Mouse (Mus musculus): Measurements from ENCODE around the gene Recql.

Gene Recql

GRCm38 (mm10) chr6:142387011-142387754, at the start of gene Recql, which contains the start of gene Golt1b:
Recql (minus strand) TSS chr6:142387087.
Golt1b (plus strand) TSS chr6:142387221.
- DNase-seq (ENCODE audit: extremely low spot score, low spot score): peak; percentile 98

DNA sequence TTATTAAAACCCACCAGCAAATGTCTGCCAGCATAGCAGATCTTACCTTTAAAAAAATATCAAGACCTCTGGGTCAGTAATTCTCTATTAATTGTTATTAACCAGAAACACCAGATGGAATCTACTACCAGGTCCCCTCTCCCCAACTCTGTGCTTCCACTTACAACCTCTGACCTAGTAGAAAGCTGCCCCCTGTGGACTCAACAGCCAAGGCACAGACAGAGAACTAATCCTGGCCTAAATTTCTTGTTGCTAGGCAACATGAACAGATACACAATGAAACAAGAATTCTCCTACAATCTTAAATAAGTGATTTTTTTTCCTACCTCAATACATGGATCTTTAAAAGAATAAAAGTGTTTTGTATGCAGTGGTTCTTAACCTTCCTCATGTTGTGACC, 42.2 kb upstream of the Recql start:
- DNase-seq (ENCODE audit: extremely low spot score, low spot score): no peak

DNA sequence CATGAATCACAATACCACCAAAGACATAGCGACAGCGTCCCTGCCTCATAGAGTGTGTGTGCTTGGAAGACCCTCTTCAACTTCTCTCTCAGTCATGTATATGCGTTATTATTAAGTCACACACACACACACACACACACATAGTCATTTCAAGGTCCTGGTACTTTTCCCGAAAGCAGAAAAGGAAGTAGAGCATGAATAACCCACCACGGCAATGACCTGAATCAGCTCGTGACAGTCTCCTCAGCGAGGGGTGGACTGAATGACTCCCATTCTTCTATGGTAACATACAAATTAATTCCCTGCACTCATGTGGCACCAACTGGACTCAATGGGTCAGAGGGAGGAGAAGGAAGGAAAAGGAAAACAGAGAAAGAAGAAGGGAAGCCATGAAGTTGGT, 38.1 kb upstream of the Recql start:
- no peak for DNase-seq (ENCODE audit: extremely low spot score, low spot score)

DNA sequence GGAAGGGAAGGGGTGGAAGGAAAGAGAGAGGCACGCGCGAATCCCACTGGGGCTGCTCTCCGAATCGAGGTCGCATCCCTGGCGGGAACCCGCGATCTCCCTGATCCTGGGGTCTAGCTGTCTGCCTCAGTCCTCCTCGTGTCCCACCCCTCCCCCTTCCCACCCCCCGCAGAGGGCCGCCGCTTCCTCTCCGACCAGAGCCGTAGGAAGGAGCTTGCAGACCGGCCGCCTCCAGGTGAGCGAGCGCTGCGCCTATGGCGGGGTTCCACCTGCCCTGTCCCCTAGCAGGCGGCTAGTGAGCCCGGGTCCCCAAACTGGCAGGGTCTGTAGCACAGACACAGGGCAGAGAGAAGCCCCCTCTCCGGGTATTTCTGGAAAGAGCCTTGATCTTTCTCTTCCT, 27.7 kb upstream of the Recql start:
- peak; percentile 38 for DNase-seq (ENCODE audit: extremely low spot score, low spot score)

DNA sequence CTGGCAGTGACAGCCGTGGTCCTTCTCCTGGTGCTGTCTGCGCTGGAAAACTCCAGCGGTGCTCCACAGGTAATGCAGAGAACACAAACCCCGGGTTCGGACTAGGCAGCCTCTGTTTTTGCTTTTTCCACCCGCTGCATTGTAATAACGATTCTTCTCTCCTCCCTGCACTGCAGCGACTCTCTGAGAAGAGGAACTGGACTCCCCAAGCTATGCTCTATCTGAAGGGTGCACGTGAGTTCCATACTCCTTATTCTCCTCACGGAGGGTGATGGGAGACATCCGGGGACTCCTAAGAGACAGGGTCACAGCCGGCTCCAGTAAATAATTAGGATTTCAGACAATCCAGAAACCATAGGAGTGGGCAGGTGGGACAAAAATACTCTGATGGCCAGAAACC, 27.0 kb upstream of the Recql start:
- peak; percentile 26 for DNase-seq (ENCODE audit: extremely low spot score, low spot score)

DNA sequence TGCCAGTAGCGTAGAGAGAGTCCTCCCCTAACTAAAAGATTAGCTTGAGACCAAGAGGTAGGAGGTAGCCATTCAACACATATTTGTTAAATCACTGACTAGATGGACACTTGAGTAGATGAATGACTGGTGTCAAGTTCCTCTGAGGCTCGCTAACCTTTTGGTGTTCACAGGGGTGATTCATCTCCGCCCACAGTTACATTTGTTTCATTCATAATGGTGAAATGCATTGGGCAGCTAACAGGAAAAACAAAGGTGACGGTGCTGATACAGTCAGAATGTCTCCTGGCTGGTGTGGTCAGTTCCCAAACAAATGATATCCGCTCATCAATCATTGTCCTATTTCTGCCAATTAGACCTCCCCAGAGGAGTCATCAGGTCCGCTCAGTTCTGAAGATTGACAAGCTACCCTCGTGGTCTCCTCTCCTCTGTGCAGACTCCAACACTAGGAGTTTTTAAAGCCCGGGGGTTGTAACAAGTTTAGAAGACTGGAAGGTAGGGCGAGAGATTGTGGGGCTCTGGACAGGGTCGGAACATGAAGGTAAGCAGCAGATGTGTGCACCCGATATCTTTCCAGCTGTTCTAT, 26.1 kb upstream of the Recql start, which contains the start of gene Spx:
Gene Spx, plus strand, starts transcription at position 536 of the 586 bp plus-strand sequence.
- DNase-seq (ENCODE audit: extremely low spot score, low spot score): no peak

- DNase-seq (ENCODE audit: extremely low spot score, low spot score): no peak
Observed at GRCm38 (mm10) chr6:142411140-142411539, 24.3 kb upstream of the Recql start.

GRCm38 (mm10) chr6:142395756-142396155, 8.9 kb upstream of the Recql start:
- DNase-seq (ENCODE audit: extremely low spot score, low spot score): no peak

GRCm38 (mm10) chr6:142394669-142395068, 7.8 kb upstream of the Recql start:
- no peak for DNase-seq (ENCODE audit: extremely low spot score, low spot score)

DNA sequence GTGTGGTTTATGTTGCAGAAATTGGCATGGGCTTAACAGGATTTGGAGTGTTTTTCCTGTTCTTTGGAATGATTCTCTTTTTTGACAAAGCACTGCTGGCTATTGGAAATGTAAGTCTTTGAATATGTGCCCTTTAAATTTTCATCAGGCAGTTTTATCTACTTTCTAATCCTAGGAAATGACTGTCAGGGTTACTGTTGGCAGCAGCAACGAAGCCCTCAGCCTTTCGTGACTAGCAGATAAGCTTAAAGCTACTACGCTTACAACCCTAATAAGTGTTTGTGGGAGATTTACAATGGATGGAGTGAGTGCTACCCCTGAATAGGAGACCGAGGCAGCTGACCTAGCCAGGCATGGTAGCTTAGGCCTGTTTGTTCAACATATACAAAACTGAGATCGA, 5.4 kb upstream of the Recql start:
- DNase-seq (ENCODE audit: extremely low spot score, low spot score): no peak

DNA sequence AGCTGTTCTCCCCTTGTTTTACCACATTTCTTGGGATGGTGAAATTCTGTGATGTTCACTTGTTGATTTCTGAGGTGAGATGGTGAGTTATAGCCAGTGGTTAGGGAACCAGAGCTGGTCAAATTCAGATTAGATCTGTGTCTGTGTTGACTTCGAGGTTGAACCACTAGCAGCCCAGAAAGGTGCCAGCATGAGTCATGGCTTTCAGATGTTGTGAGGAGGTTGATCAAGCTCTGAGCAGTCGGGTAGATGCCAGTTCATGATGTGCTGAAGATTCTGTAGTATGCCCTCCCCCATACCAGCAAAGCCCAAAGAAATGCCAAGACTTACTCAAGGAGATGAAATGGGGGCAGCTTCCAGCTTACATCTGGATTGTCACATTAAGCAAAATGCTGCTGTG, 2.2 kb upstream of the Recql start:
- no peak for DNase-seq (ENCODE audit: extremely low spot score, low spot score)

- no peak for DNase-seq (ENCODE audit: extremely low spot score, low spot score)
Observed at GRCm38 (mm10) chr6:142387755-142388271, 926 bp upstream of the Recql start.

GRCm38 (mm10) chr6:142386285-142387010, 439 bp downstream of the Recql start:
- no peak for DNase-seq (ENCODE audit: extremely low spot score, low spot score)

GRCm38 (mm10) chr6:142384521-142384920, 2.4 kb downstream of the Recql start:
- no peak for DNase-seq (ENCODE audit: extremely low spot score, low spot score)

DNA sequence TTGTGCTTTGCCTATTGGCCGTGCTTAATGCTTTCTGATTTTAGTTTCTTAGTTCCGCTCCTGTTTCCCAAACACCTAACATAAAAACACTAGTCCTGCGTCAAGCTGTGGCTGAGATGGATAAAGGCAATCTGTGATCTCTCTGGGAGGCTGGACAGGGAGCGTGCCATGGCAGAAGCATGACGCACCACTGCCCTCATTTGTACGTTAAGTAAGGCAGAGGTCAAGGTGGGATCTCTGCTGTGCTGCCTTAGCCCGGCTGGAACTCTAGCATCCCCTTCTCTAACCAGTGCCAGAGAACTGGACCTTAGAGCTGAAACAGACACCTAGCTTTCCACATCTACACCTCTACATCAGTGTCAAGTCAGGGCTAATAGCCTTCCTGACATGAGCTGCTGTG, 5.3 kb downstream of the Recql start:
- no peak for DNase-seq (ENCODE audit: extremely low spot score, low spot score)

DNA sequence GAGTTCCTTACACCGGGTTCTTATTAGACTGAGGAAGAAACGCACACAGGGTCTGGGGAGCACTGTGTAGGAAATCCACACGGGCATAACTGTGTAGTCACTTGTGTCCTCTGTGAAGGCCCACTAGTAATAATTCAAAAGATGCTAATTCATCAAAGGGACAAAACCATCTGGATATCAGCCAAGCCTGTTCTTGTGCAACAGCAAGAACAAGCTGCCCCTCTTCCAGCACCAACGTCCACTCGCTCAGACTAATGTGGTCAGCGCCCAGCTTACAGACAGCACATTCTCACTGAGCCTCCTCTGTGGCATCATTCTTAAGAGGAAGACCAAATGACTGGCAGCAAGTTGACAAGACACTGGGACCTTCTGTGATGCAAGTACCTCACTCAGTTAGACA, 6.9 kb downstream of the Recql start:
- DNase-seq (ENCODE audit: extremely low spot score, low spot score): no peak

DNA sequence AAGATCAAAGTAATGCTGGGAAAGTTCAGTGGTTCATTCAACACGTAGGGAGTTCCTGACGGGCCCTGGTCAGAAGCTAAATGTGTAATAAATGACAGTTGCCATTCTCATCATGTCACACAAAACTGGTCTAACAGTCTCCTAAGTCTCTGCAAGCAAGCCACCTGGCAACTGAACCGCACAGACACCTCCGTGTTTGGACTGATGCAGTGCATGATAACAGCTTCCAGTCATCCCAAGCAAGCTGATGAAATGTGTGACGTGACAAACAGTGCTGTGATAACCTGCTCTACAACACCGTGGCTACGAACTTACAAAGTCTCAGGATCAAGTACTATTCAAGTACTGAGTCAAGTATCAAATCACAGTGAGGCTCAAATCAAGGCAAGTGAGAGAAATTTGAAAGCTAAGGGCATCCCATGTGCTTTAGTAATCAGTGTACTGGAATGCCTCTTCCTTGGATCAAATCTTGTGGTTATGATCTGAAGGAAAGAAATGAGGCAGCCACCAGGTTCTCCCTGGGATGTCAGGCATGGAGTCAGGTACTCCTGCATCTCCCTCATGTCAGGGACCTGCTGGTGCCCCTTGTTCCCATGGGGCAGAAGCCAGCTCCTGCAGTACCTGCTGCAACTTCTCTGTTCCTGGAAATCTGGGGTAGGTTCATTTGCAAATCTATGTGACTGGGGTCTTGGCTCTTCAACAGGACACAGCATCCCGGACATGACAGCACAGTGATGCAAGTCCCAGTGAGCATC, 8.1 kb downstream of the Recql start:
- DNase-seq (ENCODE audit: extremely low spot score, low spot score): no peak

- DNase-seq (ENCODE audit: extremely low spot score, low spot score): no peak
Observed at GRCm38 (mm10) chr6:142377081-142377480, 9.8 kb downstream of the Recql start.

DNA sequence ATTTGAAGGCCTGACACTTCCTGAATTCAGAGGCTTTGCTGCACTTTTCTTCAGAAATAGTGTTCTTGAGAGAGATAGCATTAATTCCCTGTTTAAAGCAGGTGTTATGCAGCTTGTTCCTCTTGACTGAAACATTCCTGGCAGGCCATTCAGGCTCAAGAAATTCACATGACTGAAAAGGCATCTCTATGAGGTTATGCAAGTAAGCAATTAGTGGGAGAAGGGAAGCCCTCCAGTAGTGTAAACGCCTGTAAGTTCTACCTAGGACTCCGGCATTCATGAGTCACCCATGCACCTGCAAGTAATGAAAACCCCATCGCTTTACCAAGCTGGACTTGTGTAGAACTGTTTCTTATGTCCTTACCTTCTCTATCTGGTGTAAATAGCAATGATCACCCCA, 17.3 kb downstream of the Recql start:
- DNase-seq (ENCODE audit: extremely low spot score, low spot score): no peak

GRCm38 (mm10) chr6:142367565-142367964, 19.3 kb downstream of the Recql start:
- no peak for DNase-seq (ENCODE audit: extremely low spot score, low spot score)

- no peak for DNase-seq (ENCODE audit: extremely low spot score, low spot score)
Observed at GRCm38 (mm10) chr6:142366473-142367018, 20.3 kb downstream of the Recql start.
